Mouse (Mus musculus) layer of hippocampus, adult 2 months (tissue): Measurements from ENCODE around the gene Ralgps1. TPM values are rescaled to one million over a fixed set of nuclear protein-coding genes. Genes with fewer than 3 reads are reported as not detected.
A peak's percentile ranks its signal among the peaks of the same experiment; 100 is the strongest.

Source experiments
- DNase-seq, 2 experiments: peaks; one replicate each; pipeline ENCODE4 v3.0.0; 2022; ENCODE audit warnings: low spot score in 2 of 2
- H3K27ac ChIP-seq: fragments of 200-600 bp; 2 replicates; pipeline ENCODE4 v1.8.1; 2022
- H3K4me3 ChIP-seq: fragments of 200-600 bp; 2 replicates; pipeline ENCODE4 v1.8.1; 2022; ENCODE audit warnings: mild to moderate bottlenecking
- CTCF ChIP-seq: fragments of 200-600 bp; conservative IDR thresholded peaks from 2 replicates; pipeline ENCODE4 v1.8.1; 2022; ENCODE audit warnings: antibody characterized with exemption, mild to moderate bottlenecking, moderate library complexity
- total RNA-seq, 2 experiments: library from RNA; stranded (reverse); gene quantifications; 2 replicates each; pipeline ENCODE4 v1.2.3; 2021

Gene Ralgps1
- total RNA-seq, 2 experiments from 2014 or later = 68.2 TPM

DNA sequence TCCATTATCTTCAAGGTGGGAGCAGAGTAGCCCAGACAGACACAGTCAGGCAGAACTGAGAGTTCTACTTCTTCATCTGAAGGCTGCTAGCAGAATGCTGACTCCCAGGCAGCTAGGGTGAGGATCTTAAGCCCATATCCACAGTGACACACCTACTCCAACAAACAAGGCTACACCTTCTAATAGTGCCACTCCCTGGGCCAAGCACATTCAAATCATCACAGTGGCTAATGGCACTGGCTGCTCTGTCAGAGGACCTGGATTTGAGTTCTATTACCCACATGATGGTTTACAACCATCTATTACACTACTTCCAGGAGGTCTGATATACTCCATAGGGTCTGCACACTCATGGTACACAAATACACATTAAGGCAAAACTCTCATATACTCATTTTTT, 21.7 kb upstream of the Ralgps1 start:
- TF ChIP-seq CTCF = no peak
- DNase-seq = no peak
- no peak overlapping the region for H3K27ac ChIP-seq

GRCm38 (mm10) chr2:33371648-33372408, 542 bp upstream of the Ralgps1 start:
- no peak for TF ChIP-seq CTCF

More for the DNA sequence above, 21.7 kb upstream of the Ralgps1 start:
- no peak overlapping the region for H3K4me3 ChIP-seq

GRCm38 (mm10) chr2:33370276-33370776, 960 bp downstream of the Ralgps1 start:
- TF ChIP-seq CTCF = no peak
- no peak for DNase-seq
- Histone ChIP-seq H3K27ac (peak overlapping the region; percentile 99), H3K4me3 (peak overlapping the region; percentile 89)

More at GRCm38 (mm10) chr2:33371648-33372408, 542 bp upstream of the Ralgps1 start:
- no peak for DNase-seq
- Histone ChIP-seq H3K27ac (peak overlapping the region; percentile 99), H3K4me3 (peak overlapping the region; percentile 89; the same call in 1 of the 2 replicates)

- no peak for DNase-seq
- Histone ChIP-seq H3K27ac (peak overlapping the region; percentile 99), H3K4me3 (no peak overlapping the region; the same call in 1 of the 2 replicates)
- no peak for TF ChIP-seq CTCF
These were observed 1.8 kb downstream of the Ralgps1 start for GRCm38 (mm10) chr2:33369453-33369852.

DNA sequence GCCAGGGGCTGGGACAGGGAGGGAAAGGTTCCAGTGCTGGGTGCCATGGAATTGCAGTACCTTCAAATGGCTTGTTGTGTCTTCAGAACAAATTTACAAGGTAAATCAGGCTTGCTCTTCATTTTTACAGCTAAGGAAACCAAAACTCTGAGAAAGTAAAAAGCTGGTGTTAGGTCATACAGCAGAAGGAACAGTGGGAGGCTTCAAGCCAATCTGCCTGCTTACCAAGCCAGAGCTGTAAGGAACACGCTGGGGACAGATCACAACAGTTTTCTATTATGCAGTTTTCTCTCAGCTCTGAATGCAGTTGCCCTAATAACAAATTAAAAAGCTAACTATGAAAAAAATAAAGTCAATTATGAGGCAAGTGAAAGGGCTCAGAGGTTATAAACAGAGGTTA, 2.8 kb downstream of the Ralgps1 start:
- Histone ChIP-seq H3K27ac (peak overlapping the region; percentile 99), H3K4me3 (0 out of 2 replicates have a peak overlapping the region, but pooled peaks have one; percentile 4)
- no peak for DNase-seq
- no peak for TF ChIP-seq CTCF

- TF ChIP-seq CTCF = no peak
- Histone ChIP-seq H3K27ac (peak overlapping the region; percentile 83), H3K4me3 (no peak overlapping the region)
- peak in 1 of 2 experiments; percentile 35 for DNase-seq
These were observed 5.4 kb downstream of the Ralgps1 start for GRCm38 (mm10) chr2:33365703-33366471.

- peak overlapping the region; percentile 83 for H3K27ac ChIP-seq
- no peak overlapping the region for H3K4me3 ChIP-seq
- TF ChIP-seq CTCF = no peak
- no peak for DNase-seq
These were observed 6.6 kb downstream of the Ralgps1 start for GRCm38 (mm10) chr2:33364656-33365055.

DNA sequence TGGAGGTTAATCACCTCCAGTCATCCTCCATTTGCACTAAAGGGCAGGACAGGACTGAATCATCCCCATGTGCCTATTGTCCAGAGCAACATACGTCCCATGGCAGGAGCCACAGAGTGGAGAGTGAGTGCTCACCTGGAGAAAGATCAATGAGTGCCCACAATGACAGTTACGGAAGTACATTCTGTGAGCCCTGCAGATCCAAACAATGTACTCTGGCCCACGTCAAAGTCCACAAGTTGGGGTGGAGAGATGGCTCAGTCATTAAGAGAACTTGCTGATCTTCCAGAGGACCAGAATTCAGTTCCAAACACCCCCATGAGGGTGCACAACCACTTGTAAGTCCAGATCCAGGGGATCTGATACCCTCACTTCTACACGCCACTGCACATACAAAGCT, 7.4 kb downstream of the Ralgps1 start:
- no peak for TF ChIP-seq CTCF
- H3K27ac ChIP-seq = peak overlapping the region; percentile 23; the same call in 1 of the 2 replicates

GRCm38 (mm10) chr2:33361139-33361716, 10.1 kb downstream of the Ralgps1 start:
- DNase-seq = no peak
- no peak for TF ChIP-seq CTCF
- H3K27ac ChIP-seq = no peak overlapping the region
- no peak overlapping the region for H3K4me3 ChIP-seq

More for the DNA sequence above, 7.4 kb downstream of the Ralgps1 start:
- no peak overlapping the region for H3K4me3 ChIP-seq
- no peak for DNase-seq

GRCm38 (mm10) chr2:33360564-33360963, 10.7 kb downstream of the Ralgps1 start:
- DNase-seq = no peak
- TF ChIP-seq CTCF = no peak
- 0 out of 2 replicates have a peak overlapping the region, but pooled peaks have one; percentile 4 for H3K27ac ChIP-seq

DNA sequence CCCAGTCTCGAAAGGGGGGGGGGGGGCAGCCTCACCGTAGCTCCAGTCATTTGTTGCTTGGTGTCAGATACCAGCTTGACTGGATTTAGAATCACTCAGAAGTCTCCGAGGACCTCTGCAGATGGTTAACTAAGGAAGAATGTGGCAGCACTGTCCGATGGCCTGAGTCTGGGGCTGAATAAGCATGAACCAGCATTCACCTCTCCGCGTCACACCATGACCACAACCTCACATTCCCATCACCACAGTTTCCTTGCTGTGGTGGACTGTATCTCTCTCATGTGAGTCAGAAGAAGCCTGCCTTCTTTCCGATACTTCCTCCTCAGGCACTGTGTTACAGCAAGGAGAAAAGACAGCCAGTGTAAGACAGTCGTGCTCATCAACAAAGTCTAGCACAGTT, 12.1 kb downstream of the Ralgps1 start:
- DNase-seq = no peak
- no peak overlapping the region for H3K27ac ChIP-seq
- no peak overlapping the region for H3K4me3 ChIP-seq
- TF ChIP-seq CTCF = no peak

More at GRCm38 (mm10) chr2:33360564-33360963, 10.7 kb downstream of the Ralgps1 start:
- H3K4me3 ChIP-seq = no peak overlapping the region

DNA sequence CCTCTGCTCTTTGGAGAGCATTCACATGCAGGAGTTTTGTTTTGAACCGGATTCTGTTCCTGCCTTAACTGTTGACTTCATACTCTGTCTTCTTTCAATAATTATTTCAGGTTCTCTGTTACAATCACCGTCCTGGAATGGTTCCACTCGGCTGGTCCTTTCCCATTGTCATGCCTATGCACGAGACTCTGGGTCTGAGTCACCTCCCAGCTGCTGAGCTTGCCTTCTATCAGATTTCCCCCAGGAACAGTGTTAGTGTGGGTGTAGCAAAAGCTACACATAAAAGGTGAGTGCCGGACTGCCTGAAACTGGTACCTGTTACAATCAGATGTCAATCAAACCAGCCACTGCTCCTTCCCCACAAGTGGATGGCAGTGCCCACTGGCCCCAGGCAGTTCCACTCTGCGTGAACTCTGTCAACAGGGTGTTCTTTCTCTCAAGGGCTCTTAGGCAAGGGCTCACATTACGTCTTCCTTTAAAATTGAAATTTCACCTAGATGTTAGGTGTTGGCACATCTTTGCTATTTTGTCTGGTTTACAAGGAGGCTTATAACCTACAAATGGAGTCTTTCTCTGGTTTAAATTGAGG, 13.9 kb downstream of the Ralgps1 start:
- TF ChIP-seq CTCF = no peak
- Histone ChIP-seq H3K4me3 (no peak overlapping the region), H3K27ac (peak overlapping the region; percentile 78; the same call in 1 of the 2 replicates)
- no peak for DNase-seq
